Mouse (Mus musculus) right cerebral cortex, adult 2 months (tissue): ENCODE measurements around the gene Tiam1.

Source experiments
- DNase-seq, 2 experiments: peaks; one replicate each; pipeline ENCODE4 v3.0.0; 2021 to 2022; ENCODE audit warnings: low spot score in 2 of 2

Tiam1 gene

DNA sequence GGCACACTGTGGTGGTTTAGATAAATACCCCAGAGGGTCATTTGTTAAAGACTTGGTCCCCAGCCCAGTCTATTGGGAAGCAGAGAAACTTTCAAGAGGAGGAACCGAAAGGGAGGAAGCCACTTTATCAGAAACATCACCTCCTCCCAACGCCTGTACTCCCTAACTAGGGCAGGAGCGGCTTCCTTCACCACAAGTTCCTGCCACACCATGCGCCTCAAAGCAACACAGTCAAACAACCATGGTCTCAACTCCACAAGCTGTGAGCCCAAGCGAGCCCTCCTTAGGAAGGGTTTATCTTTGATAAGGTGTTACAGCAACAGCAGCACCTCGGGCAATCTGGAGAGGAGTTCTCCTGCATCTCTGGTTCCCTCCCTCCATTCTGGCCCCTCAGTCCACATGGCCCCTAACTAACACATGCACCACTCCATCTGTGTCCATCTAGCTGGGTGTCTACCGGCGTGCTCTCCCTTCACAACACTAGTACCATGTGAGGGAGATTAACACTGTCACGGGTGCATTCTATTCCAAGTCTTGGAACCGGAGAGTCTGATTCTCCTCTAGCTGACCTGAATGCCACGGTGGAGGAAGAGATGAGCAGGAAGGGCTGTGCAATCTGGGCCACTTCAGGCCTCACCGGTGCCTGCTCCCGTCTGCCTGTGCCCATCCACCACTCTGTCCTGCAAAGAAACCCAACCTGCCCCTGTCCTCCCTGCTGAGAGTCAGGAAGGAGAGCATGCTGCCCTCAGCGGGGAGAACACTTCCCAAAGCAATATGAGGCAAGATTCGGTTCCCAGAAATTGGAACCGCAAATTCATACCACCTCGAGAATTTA, 149.4 kb downstream of the Tiam1 start:
- DNase-seq = no peak

DNA sequence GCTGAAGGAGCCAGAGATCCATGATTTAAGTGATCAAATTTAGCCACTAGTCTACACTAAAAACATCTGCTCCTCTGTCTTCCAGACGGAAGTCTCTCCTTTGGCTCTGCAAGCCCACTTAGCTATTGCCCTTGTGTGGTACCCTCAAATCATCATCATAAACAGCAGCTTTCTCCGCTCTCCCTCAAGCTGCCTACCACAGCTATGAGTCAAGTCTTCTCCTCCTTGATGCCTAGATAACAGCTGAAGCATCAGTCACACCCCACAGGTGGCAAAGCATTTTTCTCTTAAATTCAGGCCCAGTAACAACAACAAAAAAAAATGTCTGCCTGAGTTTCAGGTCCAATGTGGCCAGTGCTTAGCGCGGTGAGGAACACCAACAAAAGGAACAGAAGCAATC, 150.1 kb downstream of the Tiam1 start:
- no peak for DNase-seq

DNA sequence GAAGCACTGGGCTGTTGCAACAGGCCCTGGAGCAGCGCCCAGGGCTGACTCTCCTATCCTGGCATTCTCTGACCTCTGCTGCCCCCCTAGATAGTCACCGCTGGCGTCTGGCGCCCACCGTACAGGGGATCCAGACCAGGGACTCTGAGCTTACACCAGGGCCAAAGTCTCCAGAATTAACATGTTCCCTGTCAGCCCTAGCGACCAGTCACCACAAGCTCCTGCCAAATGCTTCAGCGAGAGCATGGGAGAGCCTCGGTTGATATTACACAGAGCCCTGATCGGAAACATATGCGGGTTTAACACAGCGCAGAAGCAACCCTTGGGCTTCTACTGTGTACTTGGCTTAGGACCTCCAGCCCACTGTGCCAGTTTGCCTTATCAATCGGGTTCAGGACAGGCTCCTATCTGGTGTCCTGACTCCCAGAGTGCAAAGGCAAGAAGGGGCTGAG, 151.8 kb downstream of the Tiam1 start:
- DNase-seq = no peak

DNA sequence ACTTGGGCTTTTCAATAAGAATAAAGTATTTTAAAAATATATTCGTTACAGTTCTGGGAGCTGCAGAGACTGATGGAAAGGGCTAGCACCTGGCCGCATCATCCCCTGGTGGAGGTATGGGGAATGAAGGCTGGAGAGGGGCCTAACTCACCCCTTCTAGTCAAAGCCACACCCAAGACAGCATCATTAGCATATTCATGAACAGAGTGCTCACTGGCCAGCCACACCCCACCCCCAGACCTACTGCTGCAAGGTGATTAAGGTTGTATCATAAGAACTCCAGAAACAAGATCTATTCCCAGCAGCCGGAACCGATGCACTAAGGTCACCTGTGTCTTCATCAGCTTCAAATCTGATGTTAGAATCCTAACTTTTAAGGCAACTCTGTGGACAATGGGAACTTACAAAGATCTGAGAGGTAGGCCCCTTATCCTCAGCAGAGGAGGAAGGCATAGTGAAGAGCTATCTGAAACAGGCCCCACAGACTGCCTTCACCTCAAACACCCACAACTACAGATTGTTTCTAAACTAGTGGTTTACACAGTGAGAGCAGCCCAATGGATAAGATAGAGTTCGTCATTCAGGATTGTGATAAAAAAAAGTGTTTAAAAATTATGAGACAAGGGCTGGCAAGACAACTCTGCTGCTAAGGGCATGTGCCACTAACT, 153.1 kb downstream of the Tiam1 start:
- no peak for DNase-seq

DNA sequence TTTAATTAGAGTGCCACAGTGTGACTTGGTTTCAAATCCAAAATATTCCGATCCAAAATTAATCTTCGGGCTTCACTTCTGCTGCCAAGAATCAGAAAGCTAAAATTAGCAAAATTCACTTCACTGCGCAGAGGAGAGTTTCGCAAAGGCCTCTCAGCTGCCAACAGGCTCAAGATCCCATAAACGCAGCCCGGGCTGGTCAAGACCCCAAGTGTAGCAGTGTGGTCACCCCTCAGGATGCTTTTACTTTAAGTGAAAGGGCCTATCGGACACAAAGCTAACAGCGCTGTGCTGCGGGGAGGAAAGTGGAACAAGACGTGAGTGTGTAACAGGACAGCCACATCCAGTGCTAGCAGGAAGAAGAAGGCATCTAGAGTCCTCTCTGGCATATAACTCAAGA, 153.8 kb downstream of the Tiam1 start:
- no peak for DNase-seq

DNA sequence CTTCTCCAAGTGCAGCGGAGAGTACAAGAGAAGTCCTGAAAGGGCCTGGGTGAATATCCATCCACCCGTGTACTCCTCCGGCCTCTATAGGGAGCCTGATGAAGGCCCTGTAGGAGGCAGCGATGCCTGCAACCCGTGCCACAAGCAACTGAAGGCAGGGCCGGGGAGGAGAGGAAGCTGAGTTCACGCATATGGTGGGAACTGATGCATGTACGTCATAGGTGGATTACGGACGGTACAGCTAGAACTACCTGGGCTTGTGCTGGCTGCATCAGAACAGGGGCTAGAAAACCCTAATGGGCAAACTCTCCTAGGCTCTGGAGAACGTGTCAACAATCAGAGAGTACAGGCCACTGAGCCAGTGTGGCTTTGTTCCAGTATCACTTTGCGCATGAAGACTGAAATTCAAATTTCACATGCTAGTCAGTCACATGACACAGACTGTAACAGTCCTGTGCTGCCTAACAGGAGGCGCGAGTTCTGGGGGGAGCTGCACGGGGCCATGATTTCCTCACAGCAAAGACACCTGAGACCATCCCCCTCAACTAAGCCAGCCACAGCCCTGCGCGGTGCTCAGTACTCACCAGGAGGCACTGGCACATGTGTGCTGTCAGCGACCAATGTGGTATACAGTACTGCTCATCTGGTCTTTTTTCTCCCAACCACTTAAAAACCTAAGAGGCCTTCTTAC, 156.8 kb downstream of the Tiam1 start:
- no peak for DNase-seq

DNA sequence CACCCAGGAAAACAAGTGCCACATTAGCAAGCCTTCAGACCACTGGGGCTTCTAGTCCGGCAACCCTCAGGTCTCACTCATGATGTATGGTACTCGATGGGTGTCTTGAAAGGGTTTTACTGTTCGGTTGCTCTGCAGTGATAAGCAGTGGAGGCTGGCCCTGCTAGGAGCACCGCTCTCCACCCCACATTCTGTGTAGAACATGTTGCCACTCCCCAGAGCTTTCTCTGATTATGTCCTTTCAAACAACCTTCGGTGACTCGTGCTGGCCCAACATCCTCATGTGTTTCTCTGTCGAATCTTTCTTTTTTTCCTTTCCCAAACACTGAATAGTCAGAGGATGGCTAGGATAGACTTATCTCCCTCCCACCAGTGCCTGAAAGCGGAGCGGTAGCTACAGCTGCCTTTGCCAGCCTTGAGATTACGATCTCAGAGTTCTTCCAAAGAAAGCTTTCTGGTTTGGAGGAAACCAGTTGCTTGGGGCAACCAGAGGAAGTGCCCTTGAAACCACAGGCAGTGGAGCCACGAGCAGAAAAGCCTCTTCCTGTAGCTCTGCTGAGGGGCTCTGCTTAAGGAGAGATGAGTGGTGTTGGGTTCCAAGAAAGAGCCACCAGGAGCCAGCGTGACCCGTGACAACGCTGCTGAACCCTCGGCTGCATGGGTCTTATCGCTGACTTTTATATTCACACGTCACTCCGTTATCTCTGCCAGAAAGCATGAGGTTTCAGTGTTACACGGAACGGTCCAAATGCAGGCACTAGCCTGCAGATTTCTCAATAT, 157.7 kb downstream of the Tiam1 start:
- DNase-seq = no peak

DNA sequence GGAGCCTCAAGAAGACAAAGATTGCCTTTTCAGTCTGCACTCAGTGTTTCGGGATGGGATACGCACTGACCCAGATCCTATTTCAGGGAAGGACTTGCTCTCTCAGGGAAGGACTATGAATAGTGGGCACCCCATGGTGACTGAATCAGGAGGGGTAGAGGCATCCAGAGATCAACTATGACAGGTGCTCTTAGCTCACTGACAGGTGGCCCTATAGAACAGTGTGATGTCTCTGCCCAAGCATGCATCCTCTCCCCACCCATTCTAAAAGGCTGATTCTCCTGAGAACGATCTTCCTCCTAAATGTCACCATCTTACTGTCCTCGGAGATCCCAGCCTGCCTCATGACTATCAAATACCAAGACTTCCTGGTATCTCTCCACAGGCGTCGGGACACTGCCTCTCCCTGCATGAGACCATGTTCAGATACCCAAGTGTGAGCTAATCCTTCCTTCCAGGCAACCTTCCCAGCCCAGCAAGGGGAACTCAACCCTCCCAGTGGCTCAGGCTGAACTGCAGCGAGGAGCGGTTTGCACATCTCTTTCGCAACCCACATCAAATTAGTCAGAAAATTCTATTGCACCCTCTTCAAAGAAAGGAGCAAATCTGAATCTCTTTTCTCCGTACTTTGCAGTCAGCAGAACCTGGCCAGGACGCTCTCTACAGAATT, 163.4 kb downstream of the Tiam1 start:
- DNase-seq = no peak

GRCm38 (mm10) chr16:89975441-89975840, 168.1 kb downstream of the Tiam1 start:
- DNase-seq = no peak

DNA sequence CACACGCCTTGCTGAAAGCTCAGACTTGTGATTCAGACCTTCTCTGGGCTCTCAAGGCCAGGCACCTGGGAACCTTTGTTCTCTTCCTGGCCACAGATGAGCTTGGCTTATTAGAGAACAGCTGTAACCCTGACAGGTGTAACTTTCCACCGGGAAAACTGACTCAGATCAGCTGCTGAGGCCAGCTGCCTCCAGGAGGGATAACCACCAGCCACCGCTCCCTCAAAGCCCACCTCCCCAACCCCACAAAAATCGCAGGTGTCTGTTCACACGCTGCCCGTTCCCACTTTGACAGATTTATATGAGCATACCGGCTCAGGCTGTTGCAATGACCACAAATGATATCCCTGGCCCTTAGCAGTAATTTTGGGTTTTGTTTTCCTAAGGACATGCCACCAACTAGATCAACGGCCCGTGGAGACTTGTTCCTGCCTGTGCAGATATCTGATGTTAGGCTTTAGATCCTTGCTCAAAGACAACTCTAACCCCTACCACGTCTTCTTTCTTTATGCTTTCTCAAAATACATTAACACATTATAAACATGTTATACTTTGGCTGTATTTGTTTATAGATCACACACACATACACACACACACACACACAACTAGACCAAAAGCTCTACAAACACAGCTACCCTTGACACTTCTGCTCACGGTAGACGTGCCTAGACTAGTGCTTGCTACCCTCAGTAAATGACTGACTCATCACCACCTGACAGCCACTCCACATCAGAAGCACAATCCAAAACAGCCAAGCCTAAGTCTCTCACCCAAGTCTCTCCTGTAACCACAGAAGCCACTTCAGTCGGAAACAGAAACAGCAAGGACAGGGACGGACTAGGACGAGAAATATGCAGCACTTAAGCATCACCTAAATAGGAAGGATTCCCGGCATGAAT, 169.5 kb downstream of the Tiam1 start:
- DNase-seq = no peak

- DNase-seq = peak; percentile 54 to 65
These were observed 170.6 kb downstream of the Tiam1 start for GRCm38 (mm10) chr16:89972854-89973487.

DNA sequence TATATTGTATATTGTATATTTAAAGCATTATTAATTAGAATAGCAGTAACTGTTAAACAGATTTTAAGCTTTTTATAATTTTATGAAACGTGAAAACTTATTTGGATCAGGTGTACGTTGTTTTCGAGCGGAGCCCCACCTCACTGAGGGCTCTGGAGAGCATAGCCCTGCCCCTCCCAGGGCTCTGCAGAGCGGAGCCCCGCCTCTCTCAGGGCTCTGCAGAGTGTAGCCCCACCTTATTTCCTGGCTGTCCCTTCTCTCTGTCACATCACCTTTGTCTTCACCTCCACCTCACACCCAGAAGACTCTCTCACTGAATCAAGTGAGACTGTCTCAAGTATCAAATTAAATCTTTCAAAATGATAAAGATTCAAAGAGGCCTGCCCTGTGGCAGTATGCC, 171.6 kb downstream of the Tiam1 start:
- no peak for DNase-seq

DNA sequence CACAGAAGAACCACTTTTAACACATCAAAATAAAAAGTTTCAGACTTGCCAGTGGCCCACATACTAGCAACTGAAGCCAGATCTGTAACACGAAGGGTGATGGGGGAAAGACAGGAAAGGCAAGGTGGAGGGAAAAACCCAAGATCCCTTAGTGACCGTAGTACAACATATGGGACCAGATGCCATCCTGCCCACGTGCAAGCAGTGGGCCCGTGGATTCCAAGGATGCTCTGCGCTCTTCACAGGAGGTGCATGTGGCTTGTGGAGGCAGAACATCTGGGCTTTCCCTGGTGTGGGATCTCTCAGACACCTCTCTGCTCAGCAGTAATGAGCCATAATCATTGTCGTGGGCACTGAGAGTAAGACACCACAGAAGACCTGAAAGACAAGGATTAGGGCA, 175.5 kb downstream of the Tiam1 start:
- peak in 1 of 2 experiments; percentile 65 for DNase-seq

DNA sequence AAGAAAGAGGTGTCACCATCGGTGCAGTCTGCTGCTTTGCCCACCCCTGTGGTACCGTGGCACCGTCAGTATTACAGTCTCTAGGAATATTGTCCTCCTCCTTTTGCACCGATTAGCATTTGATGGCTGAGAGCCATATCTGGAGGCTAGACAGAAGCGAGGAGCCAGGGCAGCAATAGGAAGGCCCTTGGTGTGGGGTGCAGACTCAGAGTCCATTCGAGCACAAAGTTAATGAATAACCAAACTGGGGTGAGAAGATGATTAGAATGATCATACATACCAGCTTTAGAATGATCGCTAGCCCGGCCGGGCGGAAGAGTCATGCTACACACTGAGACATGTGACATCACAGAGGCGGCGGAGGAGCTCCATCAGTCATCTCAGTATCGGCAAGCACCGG, 180.7 kb downstream of the Tiam1 start:
- no peak for DNase-seq

DNA sequence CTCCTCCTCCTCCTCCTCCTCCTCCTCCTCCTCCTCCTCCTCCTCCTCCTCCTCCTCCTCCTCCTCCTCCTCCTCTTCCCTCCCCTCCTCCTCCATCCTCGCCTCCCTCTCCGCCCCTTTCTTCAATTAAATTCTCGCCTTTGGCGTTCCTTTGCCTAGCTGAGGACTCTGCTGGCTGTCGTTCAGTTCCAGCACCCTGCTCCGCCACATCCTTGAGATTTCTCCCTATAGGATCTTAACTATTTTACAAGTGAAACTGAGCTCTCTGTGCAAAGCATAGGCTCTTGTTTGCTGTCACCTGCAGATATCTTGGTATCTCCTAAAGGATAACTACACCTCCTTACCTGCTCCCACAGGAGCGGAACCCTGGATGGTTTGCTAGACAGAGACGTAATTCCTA, 182.7 kb downstream of the Tiam1 start:
- no peak for DNase-seq

- peak; percentile 82 to 84 for DNase-seq
These were observed 183.2 kb downstream of the Tiam1 start for GRCm38 (mm10) chr16:89960186-89960878.

DNA sequence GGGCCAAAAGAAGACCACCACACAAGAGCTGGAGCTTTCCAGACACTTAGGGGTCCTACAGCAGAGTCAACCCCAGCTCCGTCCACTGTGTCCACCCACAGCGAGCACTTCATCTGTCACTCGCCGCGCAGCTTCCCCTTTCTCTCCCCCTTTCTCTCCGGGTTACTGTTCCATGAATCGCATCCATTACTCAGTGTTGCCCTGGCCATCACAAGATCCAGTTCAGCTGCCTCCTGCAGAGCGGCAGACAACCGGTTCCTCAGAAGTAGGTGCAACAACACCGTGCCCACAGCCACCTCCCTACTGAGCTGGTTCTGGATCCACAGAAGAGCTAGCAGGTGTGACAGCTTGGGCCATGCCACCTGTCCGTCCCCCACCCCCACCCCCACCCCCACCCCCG, 184.6 kb downstream of the Tiam1 start:
- DNase-seq = no peak

GRCm38 (mm10) chr16:89958030-89958429, 185.5 kb downstream of the Tiam1 start:
- no peak for DNase-seq

GRCm38 (mm10) chr16:89954525-89954924, 189.0 kb downstream of the Tiam1 start:
- no peak for DNase-seq
